Mouse (Mus musculus) limb, embryonic 13.5 days (tissue): ENCODE results near the gene Lypd3. TPM values are rescaled to one million over a fixed set of nuclear protein-coding genes. Genes with fewer than 3 reads are reported as not detected.

Experiments
- ATAC-seq: fragments of 200-750 bp; cut with Nextera tagmentation; 2 replicates; pipeline ENCODE4 v1.8.0; 2017; ENCODE audit warnings: low read depth, moderate number of reproducible peaks, moderate TSS enrichment; ENCODE audit not compliant: low FRiP score
- H3K27ac ChIP-seq: fragments of 300-500 bp; sonication (generic); 2 replicates; pipeline ENCODE4 v1.5.1; 2015; ENCODE audit warnings: inconsistent platforms, mild to moderate bottlenecking, moderate library complexity
- H3K27me3 ChIP-seq: fragments of 300-500 bp; sonication (generic); 2 replicates; pipeline ENCODE4 v1.6.1; 2015; ENCODE audit warnings: mild to moderate bottlenecking, inconsistent platforms
- H3K36me3 ChIP-seq: fragments of 300-500 bp; sonication (generic); 2 replicates; pipeline ENCODE4 v1.6.1; 2015; ENCODE audit warnings: inconsistent platforms, mild to moderate bottlenecking, moderate library complexity
- H3K4me1 ChIP-seq: fragments of 300-500 bp; sonication (generic); 2 replicates; pipeline ENCODE4 v1.6.1; 2015; ENCODE audit warnings: inconsistent platforms
- H3K4me2 ChIP-seq: fragments of 300-500 bp; sonication (generic); replicated peaks from 2 replicates; pipeline ENCODE4 v1.6.1; 2015; ENCODE audit warnings: inconsistent platforms, mild to moderate bottlenecking, moderate library complexity
- H3K4me3 ChIP-seq: fragments of 300-500 bp; sonication (generic); 2 replicates; pipeline ENCODE4 v1.5.1; 2015; ENCODE audit warnings: moderate library complexity, mild to moderate bottlenecking, inconsistent platforms
- H3K9ac ChIP-seq: fragments of 300-500 bp; sonication (generic); 2 replicates; pipeline ENCODE4 v1.6.1; 2015; ENCODE audit warnings: mild to moderate bottlenecking, inconsistent platforms
- H3K9me3 ChIP-seq: fragments of 300-500 bp; sonication (generic); 2 replicates; pipeline ENCODE4 v1.6.1; 2016; ENCODE audit warnings: inconsistent platforms
- WGBS: fragments of 180-500 bp; shearing (Covaris S2); methylation state at CpG from one replicate; pipeline ENCODE4 v1.1.7; 2015; 5-methylcytosine and 5-hydroxymethylcytosine counted together
- polyA plus RNA-seq: library from polyadenylated mRNA; unstranded; fragments of >200 nt; fragmentation: Nextera tagmentation; extraction: Ambion mirVana; gene quantifications from 2 replicates; pipeline ENCODE4 v1.2.1, GENCODE M21; 2015

Gene Lypd3
- 7.9 and 10.2 TPM in 2 replicates for polyA plus RNA-seq

GRCm38 (mm10) chr7:24636264-24636663, at the start of gene Lypd3:
TSS of gene Lypd3 (plus strand) at chr7:24636550.
- ATAC-seq = no peak
- no peak within 1 kb of the TSS for H3K9ac ChIP-seq
- H3K27me3 ChIP-seq = peaks cover 64% of the 10 kb centered on the region
- no peaks in the 10 kb centered on the region for H3K9me3 ChIP-seq
- peak within 1 kb of the TSS; percentile 66 for H3K4me2 ChIP-seq
- H3K36me3 ChIP-seq = no peaks in the 10 kb centered on the region
- 19% methylated on average over 15 of the region's 15 CpGs for WGBS
- H3K27ac ChIP-seq = no peak within 1 kb of the TSS
- H3K4me3 ChIP-seq = peak within 1 kb of the TSS; percentile 40
- H3K4me1 ChIP-seq = peaks cover 20% of the 10 kb centered on the region

GRCm38 (mm10) chr7:24586828-24587227, 49.5 kb upstream of the Lypd3 start:
- H3K36me3 ChIP-seq = no peaks in the 10 kb centered on the region
- peak overlapping the region; percentile 75 for H3K9ac ChIP-seq
- WGBS = 9% methylated on average over 8 of the region's 8 CpGs
- peaks cover 4% of the 10 kb centered on the region; the same call in 1 of the 2 replicates for H3K4me1 ChIP-seq
- no peaks in the 10 kb centered on the region for H3K9me3 ChIP-seq
- no peak overlapping the region for H3K27ac ChIP-seq
- peaks cover 32% of the 10 kb centered on the region for H3K27me3 ChIP-seq
- peak; percentile 59; the same call in 1 of the 2 replicates for ATAC-seq
- H3K4me2 ChIP-seq = peak overlapping the region; percentile 75
- H3K4me3 ChIP-seq = peak overlapping the region; percentile 58

DNA sequence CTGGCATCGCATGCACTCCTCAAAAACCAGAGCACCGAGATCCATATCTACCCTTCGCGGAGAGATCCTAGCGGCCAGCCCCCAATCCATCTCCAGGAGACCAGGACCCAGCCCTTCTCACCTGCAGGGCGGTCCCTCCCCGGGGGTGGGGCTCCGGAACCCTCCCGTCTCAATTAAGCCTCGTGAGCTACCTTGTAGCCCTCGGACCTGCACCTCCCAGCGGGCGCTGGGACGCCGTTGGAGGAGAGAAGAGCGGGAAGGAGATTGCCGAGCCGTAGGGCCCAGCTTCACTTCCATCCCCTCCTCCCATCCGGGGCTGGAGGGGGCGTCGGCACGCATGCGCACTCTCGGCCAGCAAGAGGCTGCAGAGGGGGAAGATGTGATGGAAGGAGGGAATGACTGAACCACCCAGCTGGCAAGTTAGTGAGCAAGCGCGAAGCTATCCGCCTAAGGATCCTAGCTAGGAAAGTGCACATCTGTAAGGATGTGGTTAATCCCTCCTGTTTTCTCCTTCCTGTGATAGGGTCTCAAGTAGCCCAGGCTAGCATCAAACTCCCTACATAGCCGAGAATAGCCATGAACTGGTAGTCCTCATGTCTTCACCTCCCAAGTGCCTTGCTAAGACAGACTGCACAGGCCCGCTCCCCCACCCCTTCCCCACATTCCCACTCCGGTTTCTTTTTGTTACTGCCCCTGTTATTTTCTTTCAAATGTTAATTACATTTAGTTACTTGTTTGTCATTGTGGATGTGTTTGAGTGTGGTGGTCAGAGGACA, 48.8 kb upstream of the Lypd3 start, which contains the start of the genes Ethe1 and Zfp575:
Gene Ethe1, plus strand, starts transcription at position 214 of the 776 bp plus-strand sequence.
Gene Zfp575, minus strand, starts transcription at position 312 of the 776 bp plus-strand sequence.
- 6% methylated on average over 30 of the region's 30 CpGs for WGBS
- ATAC-seq = peak; percentile 78
- Histone ChIP-seq H3K4me1 (peaks cover 4% of the 10 kb centered on the region; the same call in 1 of the 2 replicates), H3K4me3 (peak within 1 kb of the TSS; percentile 58), H3K9me3 (no peaks in the 10 kb centered on the region), H3K27ac (no peak within 1 kb of the TSS), H3K36me3 (no peaks in the 10 kb centered on the region), H3K9ac (peak within 1 kb of the TSS; percentile 75), H3K4me2 (peak within 1 kb of the TSS; percentile 75), H3K27me3 (peaks cover 32% of the 10 kb centered on the region)

DNA sequence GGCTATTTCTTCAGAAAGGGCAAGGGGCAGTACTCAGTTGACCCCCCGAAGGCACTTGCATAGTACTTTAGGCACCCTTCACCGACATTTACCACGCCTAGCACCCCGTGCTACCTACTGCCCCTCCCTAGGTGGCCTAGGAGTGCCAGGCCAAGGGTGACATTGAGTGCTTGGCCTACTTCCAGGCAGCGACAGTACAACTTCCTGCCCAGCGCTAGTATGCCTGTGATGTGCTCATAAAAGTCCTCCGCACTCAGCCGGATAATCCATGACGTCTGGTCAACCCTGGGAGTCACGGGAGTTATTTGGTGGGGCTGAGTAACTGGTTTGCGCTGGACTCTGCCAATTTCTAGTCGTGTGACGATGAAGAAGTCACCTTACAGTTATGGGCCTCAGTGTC, 48.0 kb upstream of the Lypd3 start:
- Histone ChIP-seq H3K9me3 (no peaks in the 10 kb centered on the region), H3K27ac (no peak overlapping the region), H3K4me1 (peaks cover 7% of the 10 kb centered on the region), H3K27me3 (peaks cover 32% of the 10 kb centered on the region), H3K4me2 (no peak overlapping the region), H3K9ac (no peak overlapping the region), H3K36me3 (no peaks in the 10 kb centered on the region), H3K4me3 (no peak overlapping the region)
- ATAC-seq = no peak
- 66% methylated on average over 13 of the region's 13 CpGs for WGBS

DNA sequence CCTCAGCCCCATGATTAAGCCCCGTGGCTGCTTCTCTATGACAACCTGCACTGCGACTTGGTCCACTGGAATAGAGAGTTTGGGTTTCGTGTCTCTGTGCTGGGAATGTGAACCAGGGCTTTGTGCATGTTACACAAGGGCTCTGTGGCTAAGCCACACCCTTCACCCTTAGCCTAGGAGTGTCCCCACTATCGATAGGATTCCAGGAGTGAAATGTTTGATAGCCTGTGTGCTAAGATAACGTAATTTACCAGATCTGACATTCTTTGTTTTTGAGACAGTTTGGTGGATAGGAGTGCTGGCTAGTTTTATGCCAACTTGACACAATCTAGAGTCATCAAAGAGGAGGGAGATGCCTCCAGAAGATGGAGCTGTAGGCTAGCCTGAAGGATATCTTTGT, 44.6 kb upstream of the Lypd3 start:
- H3K4me3 ChIP-seq = no peak overlapping the region
- 69% methylated on average over 5 of the region's 5 CpGs for WGBS
- no peak overlapping the region for H3K27ac ChIP-seq
- no peaks in the 10 kb centered on the region for H3K36me3 ChIP-seq
- H3K4me2 ChIP-seq = no peak overlapping the region
- peaks cover 10% of the 10 kb centered on the region for H3K27me3 ChIP-seq
- H3K4me1 ChIP-seq = peaks cover 20% of the 10 kb centered on the region
- 0 out of 2 replicates have a peak overlapping the region, but pooled peaks have one; percentile 2 for H3K9ac ChIP-seq
- H3K9me3 ChIP-seq = no peaks in the 10 kb centered on the region
- ATAC-seq = no peak

- H3K9ac ChIP-seq = no peak overlapping the region
- ATAC-seq = no peak
Measured at GRCm38 (mm10) chr7:24592163-24592562, 44.2 kb upstream of the Lypd3 start.

GRCm38 (mm10) chr7:24592781-24593180, 43.6 kb upstream of the Lypd3 start:
- Histone ChIP-seq H3K9me3 (no peaks in the 10 kb centered on the region), H3K27me3 (peaks cover 4% of the 10 kb centered on the region; the same call in 1 of the 2 replicates), H3K4me2 (peak overlapping the region; percentile 78; the same call in 1 of the 2 replicates), H3K27ac (no peak overlapping the region), H3K4me3 (no peak overlapping the region), H3K4me1 (peaks cover 17% of the 10 kb centered on the region), H3K9ac (no peak overlapping the region), H3K36me3 (no peaks in the 10 kb centered on the region)
- WGBS = 77% methylated on average over 6 of the region's 6 CpGs
- ATAC-seq = no peak

More at GRCm38 (mm10) chr7:24592163-24592562, 44.2 kb upstream of the Lypd3 start:
- Histone ChIP-seq H3K27ac (no peak overlapping the region), H3K36me3 (no peaks in the 10 kb centered on the region), H3K27me3 (peaks cover 6% of the 10 kb centered on the region), H3K4me3 (no peak overlapping the region), H3K4me1 (peaks cover 20% of the 10 kb centered on the region), H3K9me3 (no peaks in the 10 kb centered on the region), H3K4me2 (no peak overlapping the region)
- WGBS = 66% methylated on average over 4 of the region's 4 CpGs

DNA sequence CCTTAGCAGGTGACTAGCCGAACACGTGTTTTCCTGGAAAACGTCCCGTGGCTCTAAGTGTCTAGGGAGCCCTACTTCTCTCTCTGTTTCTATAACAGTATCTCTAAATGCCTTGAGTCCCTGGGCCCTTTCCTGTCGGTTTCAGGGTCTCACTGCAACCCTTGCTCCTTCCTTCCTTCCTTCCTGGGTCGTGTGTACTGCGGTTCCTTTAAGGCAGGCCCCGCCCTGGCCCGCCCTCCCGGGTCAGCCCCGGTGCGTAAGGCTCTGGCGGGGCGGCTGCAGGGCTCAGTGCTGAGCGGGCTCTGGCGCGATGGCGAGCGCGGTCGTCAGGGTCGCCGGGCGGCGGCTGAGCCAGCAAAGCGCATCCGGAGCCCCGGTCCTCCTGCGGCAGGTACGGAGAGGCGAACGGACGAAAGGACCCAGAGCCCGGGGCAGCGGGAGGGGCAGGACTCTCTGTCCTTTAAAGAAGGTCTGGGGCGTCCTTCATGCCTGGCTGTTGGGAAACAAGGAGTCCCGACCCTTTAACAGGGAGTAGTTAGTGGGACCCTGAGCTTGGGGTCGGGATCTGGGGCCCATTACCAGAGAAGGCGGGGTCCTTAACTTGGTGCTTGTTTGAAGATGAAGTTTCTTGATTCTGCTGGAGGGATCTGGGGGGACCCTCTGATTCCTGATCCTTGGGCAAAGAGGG, 42.6 kb upstream of the Lypd3 start:
- peak overlapping the region; percentile 81 for H3K9ac ChIP-seq
- H3K4me1 ChIP-seq = peaks cover 16% of the 10 kb centered on the region
- 2% methylated on average over 39 of the region's 39 CpGs for WGBS
- H3K27ac ChIP-seq = no peak overlapping the region
- H3K36me3 ChIP-seq = no peaks in the 10 kb centered on the region
- H3K4me3 ChIP-seq = peak overlapping the region; percentile 75
- H3K9me3 ChIP-seq = no peaks in the 10 kb centered on the region
- H3K27me3 ChIP-seq = peaks cover 4% of the 10 kb centered on the region; the same call in 1 of the 2 replicates
- ATAC-seq = peak; percentile 88
- peak overlapping the region; percentile 78 for H3K4me2 ChIP-seq

DNA sequence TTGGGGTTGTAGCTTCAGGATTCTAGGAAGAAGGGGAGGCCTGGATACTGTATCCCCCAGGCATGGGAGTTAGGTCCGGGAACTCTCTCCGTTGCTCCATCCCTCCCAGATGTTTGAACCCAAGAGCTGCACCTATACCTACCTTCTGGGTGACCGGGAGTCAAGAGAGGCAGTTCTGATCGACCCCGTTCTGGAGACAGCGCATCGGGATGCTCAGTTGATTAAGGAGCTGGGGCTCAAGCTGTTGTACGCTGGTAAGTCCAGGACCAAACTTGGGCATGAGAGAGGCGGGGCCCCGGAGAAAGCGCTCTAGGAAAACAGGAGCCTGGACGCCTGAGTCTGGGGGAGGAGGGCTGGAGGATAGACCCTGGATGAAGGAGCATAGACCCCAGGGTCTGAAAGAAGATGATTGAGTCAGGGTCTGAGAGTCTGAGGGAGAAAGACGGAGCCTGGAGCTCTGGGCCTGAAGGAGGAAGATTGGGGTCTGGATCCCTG, 42.0 kb upstream of the Lypd3 start:
- Histone ChIP-seq H3K4me3 (peak overlapping the region; percentile 75), H3K9me3 (no peaks in the 10 kb centered on the region), H3K27ac (no peak overlapping the region), H3K27me3 (peaks cover 4% of the 10 kb centered on the region; the same call in 1 of the 2 replicates), H3K36me3 (no peaks in the 10 kb centered on the region), H3K4me2 (peak overlapping the region; percentile 78), H3K9ac (peak overlapping the region; percentile 81), H3K4me1 (peaks cover 16% of the 10 kb centered on the region)
- peak; percentile 37 for ATAC-seq
- WGBS = 2% methylated on average over 13 of the region's 13 CpGs

- no peak overlapping the region for H3K9ac ChIP-seq
- peaks cover 16% of the 10 kb centered on the region for H3K4me1 ChIP-seq
- no peak overlapping the region for H3K27ac ChIP-seq
- H3K4me3 ChIP-seq = no peak overlapping the region
- ATAC-seq = no peak
- H3K4me2 ChIP-seq = peak overlapping the region; percentile 78; the same call in 1 of the 2 replicates
- 70% methylated on average over 2 of the region's 2 CpGs for WGBS
- no peaks in the 10 kb centered on the region for H3K9me3 ChIP-seq
- H3K36me3 ChIP-seq = no peaks in the 10 kb centered on the region
- H3K27me3 ChIP-seq = peaks cover 4% of the 10 kb centered on the region; the same call in 1 of the 2 replicates
Measured at GRCm38 (mm10) chr7:24595464-24595863, 40.9 kb upstream of the Lypd3 start.

DNA sequence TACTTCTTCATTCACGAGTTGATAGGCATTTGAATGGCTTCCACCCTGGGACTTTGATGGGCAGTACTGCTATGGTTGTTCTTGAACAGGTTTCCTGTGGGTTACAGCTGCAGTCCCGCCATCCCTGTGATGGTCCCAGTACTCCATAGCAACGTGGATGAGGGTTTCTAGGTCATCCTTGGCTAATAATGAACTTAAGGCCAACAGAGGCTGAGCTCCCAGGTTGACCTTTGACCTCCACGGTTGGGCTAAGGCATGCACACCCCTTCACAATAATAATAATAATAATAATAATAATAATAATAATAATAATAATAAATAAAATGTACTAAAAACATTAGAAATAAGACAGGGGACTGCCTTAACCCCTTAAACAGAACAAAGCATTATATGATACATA, 38.2 kb upstream of the Lypd3 start:
- Histone ChIP-seq H3K27me3 (peaks cover 4% of the 10 kb centered on the region; the same call in 1 of the 2 replicates), H3K36me3 (no peaks in the 10 kb centered on the region), H3K4me1 (peaks cover 16% of the 10 kb centered on the region), H3K4me3 (no peak overlapping the region), H3K4me2 (no peak overlapping the region), H3K27ac (no peak overlapping the region), H3K9me3 (no peaks in the 10 kb centered on the region), H3K9ac (no peak overlapping the region)
- ATAC-seq = no peak
- WGBS = 68% methylated on average over 4 of the region's 4 CpGs
